Mouse (Mus musculus): Measurements from ENCODE around the gene Slc44a3. TPM values are rescaled to one million over a fixed set of nuclear protein-coding genes. Genes with fewer than 3 reads are reported as not detected.
A peak's percentile ranks its signal among the peaks of the same experiment; 100 is the strongest.

Slc44a3 gene
- 0.97 and 1.5 TPM in 2 replicates for polyA plus RNA-seq (2016; fragmentation: Nextera tagmentation; extraction: Ambion mirVana)

GRCm38 (mm10) chr3:121532176-121532575 is at the start of gene Slc44a3:
Gene Slc44a3, minus strand, starts transcription at chr3:121532404.
- Histone ChIP-seq H3K9ac (peak within 1 kb of the TSS; percentile 38; the same call in 1 of the 2 replicates), H3K27me3 (peaks cover 36% of the 10 kb centered on the region), H3K4me3 (peak within 1 kb of the TSS; percentile 28), H3K4me1 (peaks cover 19% of the 10 kb centered on the region), H3K27ac (no peak within 1 kb of the TSS), H3K4me2 (replicated peaks) (peak within 1 kb of the TSS; percentile 52), H3K36me3 (no peaks in the 10 kb centered on the region), H3K9me3 (replicated peaks) (no peaks in the 10 kb centered on the region)
- peak; percentile 47 for ATAC-seq (ENCODE audit: low FRiP score)
- WGBS: 2% methylated on average over 24 of the region's 24 CpGs

GRCm38 (mm10) chr3:121579880-121580549 is 47.8 kb upstream of the Slc44a3 start:
- Histone ChIP-seq H3K9me3 (replicated peaks) (no peaks in the 10 kb centered on the region), H3K4me1 (0 out of 2 replicates have a peak, but pooled peaks cover 3% of the 10 kb centered on the region), H3K9ac (no peak overlapping the region), H3K4me2 (replicated peaks) (no peak overlapping the region), H3K27ac (no peak overlapping the region), H3K4me3 (no peak overlapping the region), H3K36me3 (no peaks in the 10 kb centered on the region), H3K27me3 (no peaks in the 10 kb centered on the region)
- ATAC-seq (ENCODE audit: low FRiP score): no peak
- WGBS: 85% methylated on average over 6 of the region's 6 CpGs

- Histone ChIP-seq H3K4me3 (no peak overlapping the region), H3K27me3 (no peaks in the 10 kb centered on the region), H3K27ac (no peak overlapping the region), H3K36me3 (no peaks in the 10 kb centered on the region), H3K9ac (no peak overlapping the region), H3K4me2 (replicated peaks) (no peak overlapping the region), H3K9me3 (replicated peaks) (no peaks in the 10 kb centered on the region), H3K4me1 (0 out of 2 replicates have a peak, but pooled peaks cover 3% of the 10 kb centered on the region)
- WGBS: 90% methylated on average over 5 of the region's 5 CpGs
- no peak for ATAC-seq (ENCODE audit: low FRiP score)
Measured at GRCm38 (mm10) chr3:121579402-121579801, 47.2 kb upstream of the Slc44a3 start.

GRCm38 (mm10) chr3:121578706-121579105 is 46.5 kb upstream of the Slc44a3 start:
- Histone ChIP-seq H3K9ac (no peak overlapping the region), H3K4me2 (replicated peaks) (no peak overlapping the region), H3K4me3 (no peak overlapping the region), H3K27me3 (no peaks in the 10 kb centered on the region), H3K27ac (no peak overlapping the region), H3K36me3 (no peaks in the 10 kb centered on the region), H3K4me1 (0 out of 2 replicates have a peak, but pooled peaks cover 3% of the 10 kb centered on the region), H3K9me3 (replicated peaks) (no peaks in the 10 kb centered on the region)
- ATAC-seq (ENCODE audit: low FRiP score): no peak
- 67% methylated on average over 3 of the region's 5 CpGs for WGBS

- ATAC-seq (ENCODE audit: low FRiP score): no peak
- H3K4me1 ChIP-seq: 0 out of 2 replicates have a peak, but pooled peaks cover 3% of the 10 kb centered on the region
- H3K4me2 ChIP-seq (replicated peaks): no peak overlapping the region
- H3K27me3 ChIP-seq: no peaks in the 10 kb centered on the region
- H3K27ac ChIP-seq: peak overlapping the region; percentile 45; the same call in 1 of the 2 replicates
- H3K36me3 ChIP-seq: no peaks in the 10 kb centered on the region
- WGBS: 80% methylated on average over 5 of the region's 5 CpGs
- no peak overlapping the region for H3K9ac ChIP-seq
- no peaks in the 10 kb centered on the region for H3K9me3 ChIP-seq (replicated peaks)
- no peak overlapping the region for H3K4me3 ChIP-seq
Measured at GRCm38 (mm10) chr3:121577641-121578040, 45.4 kb upstream of the Slc44a3 start.

GRCm38 (mm10) chr3:121577032-121577591 is 44.9 kb upstream of the Slc44a3 start:
- Histone ChIP-seq H3K4me2 (replicated peaks) (no peak overlapping the region), H3K4me1 (0 out of 2 replicates have a peak, but pooled peaks cover 3% of the 10 kb centered on the region), H3K9me3 (replicated peaks) (no peaks in the 10 kb centered on the region), H3K27me3 (no peaks in the 10 kb centered on the region), H3K36me3 (no peaks in the 10 kb centered on the region), H3K9ac (no peak overlapping the region), H3K4me3 (no peak overlapping the region), H3K27ac (peak overlapping the region; percentile 45; the same call in 1 of the 2 replicates)
- ATAC-seq (ENCODE audit: low FRiP score): no peak
- 54% methylated on average over 10 of the region's 10 CpGs for WGBS

- H3K4me1 ChIP-seq: 0 out of 2 replicates have a peak, but pooled peaks cover 3% of the 10 kb centered on the region
- H3K4me3 ChIP-seq: no peak overlapping the region
- WGBS: 56% methylated on average over 6 of the region's 6 CpGs
- H3K36me3 ChIP-seq: no peaks in the 10 kb centered on the region
- no peak for ATAC-seq (ENCODE audit: low FRiP score)
- no peaks in the 10 kb centered on the region for H3K9me3 ChIP-seq (replicated peaks)
- H3K27ac ChIP-seq: no peak overlapping the region
- H3K4me2 ChIP-seq (replicated peaks): no peak overlapping the region
- H3K27me3 ChIP-seq: no peaks in the 10 kb centered on the region
- H3K9ac ChIP-seq: no peak overlapping the region
Measured at GRCm38 (mm10) chr3:121576367-121576766, 44.2 kb upstream of the Slc44a3 start.

GRCm38 (mm10) chr3:121574386-121574785 is 42.2 kb upstream of the Slc44a3 start:
- ATAC-seq (ENCODE audit: low FRiP score): no peak

GRCm38 (mm10) chr3:121573858-121574257 is 41.7 kb upstream of the Slc44a3 start:
- no peak for ATAC-seq (ENCODE audit: low FRiP score)
- H3K36me3 ChIP-seq: no peaks in the 10 kb centered on the region
- H3K4me3 ChIP-seq: no peak overlapping the region
- no peak overlapping the region for H3K9ac ChIP-seq
- H3K27me3 ChIP-seq: no peaks in the 10 kb centered on the region
- WGBS: 81% methylated on average over 7 of the region's 7 CpGs
- no peaks in the 10 kb centered on the region for H3K9me3 ChIP-seq (replicated peaks)
- no peak overlapping the region for H3K27ac ChIP-seq
- no peak overlapping the region for H3K4me2 ChIP-seq (replicated peaks)
- 0 out of 2 replicates have a peak, but pooled peaks cover 3% of the 10 kb centered on the region for H3K4me1 ChIP-seq

More at GRCm38 (mm10) chr3:121574386-121574785, 42.2 kb upstream of the Slc44a3 start:
- Histone ChIP-seq H3K27me3 (no peaks in the 10 kb centered on the region), H3K4me3 (no peak overlapping the region), H3K36me3 (no peaks in the 10 kb centered on the region), H3K4me1 (0 out of 2 replicates have a peak, but pooled peaks cover 3% of the 10 kb centered on the region), H3K9ac (no peak overlapping the region), H3K4me2 (replicated peaks) (no peak overlapping the region), H3K9me3 (replicated peaks) (no peaks in the 10 kb centered on the region), H3K27ac (no peak overlapping the region)
- WGBS: 83% methylated on average over 4 of the region's 4 CpGs

GRCm38 (mm10) chr3:121571491-121571890 is 39.3 kb upstream of the Slc44a3 start:
- Histone ChIP-seq H3K27me3 (peaks cover 4% of the 10 kb centered on the region; the same call in 1 of the 2 replicates), H3K36me3 (no peaks in the 10 kb centered on the region), H3K27ac (no peak overlapping the region), H3K9me3 (replicated peaks) (no peaks in the 10 kb centered on the region), H3K9ac (no peak overlapping the region), H3K4me3 (no peak overlapping the region), H3K4me1 (no peaks in the 10 kb centered on the region), H3K4me2 (replicated peaks) (no peak overlapping the region)
- WGBS: 87% methylated on average over 4 of the region's 4 CpGs
- ATAC-seq (ENCODE audit: low FRiP score): no peak

GRCm38 (mm10) chr3:121570623-121571022 is 38.4 kb upstream of the Slc44a3 start:
- 90% methylated on average over 11 of the region's 11 CpGs for WGBS
- no peak overlapping the region for H3K4me2 ChIP-seq (replicated peaks)
- no peak for ATAC-seq (ENCODE audit: low FRiP score)
- no peaks in the 10 kb centered on the region for H3K9me3 ChIP-seq (replicated peaks)
- H3K4me3 ChIP-seq: no peak overlapping the region
- H3K27ac ChIP-seq: no peak overlapping the region
- peaks cover 4% of the 10 kb centered on the region; the same call in 1 of the 2 replicates for H3K27me3 ChIP-seq
- no peaks in the 10 kb centered on the region for H3K4me1 ChIP-seq
- H3K36me3 ChIP-seq: no peaks in the 10 kb centered on the region
- H3K9ac ChIP-seq: no peak overlapping the region

GRCm38 (mm10) chr3:121569767-121570166 is 37.6 kb upstream of the Slc44a3 start:
- Histone ChIP-seq H3K4me2 (replicated peaks) (no peak overlapping the region), H3K27ac (no peak overlapping the region), H3K9ac (no peak overlapping the region), H3K4me3 (no peak overlapping the region), H3K36me3 (no peaks in the 10 kb centered on the region), H3K27me3 (peaks cover 4% of the 10 kb centered on the region; the same call in 1 of the 2 replicates), H3K9me3 (replicated peaks) (no peaks in the 10 kb centered on the region), H3K4me1 (no peaks in the 10 kb centered on the region)
- 46% methylated on average over 5 of the region's 5 CpGs for WGBS
- ATAC-seq (ENCODE audit: low FRiP score): no peak

Measured in hindbrain, embryonic 12.5 days (tissue).